Mouse (Mus musculus) embryonic facial prominence, embryonic 12.5 days (tissue): ENCODE results near the gene Farp2. TPM values are rescaled to one million over a fixed set of nuclear protein-coding genes. Genes with fewer than 3 reads are reported as not detected.

Source experiments
- ATAC-seq: fragments of 200-750 bp; cut with Nextera tagmentation; 2 replicates; pipeline ENCODE4 v1.8.0; 2017; ENCODE audit not compliant: insufficient number of reproducible peaks, insufficient read depth, low FRiP score, low TSS enrichment
- H3K27ac ChIP-seq: fragments of 300-500 bp; sonication (generic); 2 replicates; pipeline ENCODE4 v1.5.1; 2016; ENCODE audit warnings: mild to moderate bottlenecking
- H3K27me3 ChIP-seq: fragments of 300-500 bp; sonication (generic); 2 replicates; pipeline ENCODE4 v1.6.1; 2016; ENCODE audit warnings: mild to moderate bottlenecking, moderate library complexity
- H3K36me3 ChIP-seq: fragments of 300-500 bp; sonication (generic); 2 replicates; pipeline ENCODE4 v1.6.1; 2016; ENCODE audit warnings: mild to moderate bottlenecking
- H3K4me1 ChIP-seq: fragments of 300-500 bp; sonication (generic); 2 replicates; pipeline ENCODE4 v1.6.1; 2016
- H3K4me2 ChIP-seq: fragments of 300-500 bp; sonication (generic); replicated peaks from 2 replicates; pipeline ENCODE4 v1.6.1; 2016; ENCODE audit warnings: mild to moderate bottlenecking, moderate library complexity
- H3K4me3 ChIP-seq: fragments of 300-500 bp; sonication (generic); 2 replicates; pipeline ENCODE4 v1.5.1; 2016; ENCODE audit warnings: mild to moderate bottlenecking
- H3K9ac ChIP-seq: fragments of 300-500 bp; sonication (generic); 2 replicates; pipeline ENCODE4 v1.6.1; 2016; ENCODE audit warnings: mild to moderate bottlenecking, moderate library complexity
- H3K9me3 ChIP-seq: fragments of 300-500 bp; sonication (generic); 2 replicates; pipeline ENCODE4 v1.6.1; 2016; ENCODE audit warnings: mild to moderate bottlenecking, moderate library complexity
- polyA plus RNA-seq: library from polyadenylated mRNA; unstranded; fragments of >200 nt; fragmentation: Nextera tagmentation; extraction: Ambion mirVana; gene quantifications from 2 replicates; pipeline ENCODE4 v1.2.1, GENCODE M21; 2016

The Farp2 gene
- polyA plus RNA-seq, 1 experiment from 2014 or later: 7.2 TPM

DNA sequence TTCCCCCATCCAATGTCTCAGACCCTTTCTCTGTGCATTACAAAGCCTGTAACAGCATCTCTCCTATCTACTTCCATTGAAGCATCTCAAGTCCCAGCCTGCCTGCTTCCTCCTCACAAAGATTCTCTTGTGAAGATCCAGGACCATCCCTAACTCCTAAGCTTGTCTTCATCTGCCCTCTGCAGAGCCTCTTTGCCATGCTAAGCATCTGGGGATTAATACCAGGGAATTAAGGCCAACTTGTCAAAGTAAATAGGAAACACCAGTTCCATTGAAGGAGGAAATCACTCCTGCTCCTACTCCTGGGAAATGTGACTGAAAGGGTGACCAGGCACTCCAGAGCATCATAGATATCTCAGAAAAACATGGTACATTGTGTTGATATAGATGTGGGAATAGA is 158.1 kb downstream of the Farp2 start:
- no peaks in the 10 kb centered on the region for H3K9me3 ChIP-seq
- ATAC-seq: no peak
- peaks cover 12% of the 10 kb centered on the region; the same call in 1 of the 2 replicates for H3K4me1 ChIP-seq
- H3K36me3 ChIP-seq: no peaks in the 10 kb centered on the region
- H3K9ac ChIP-seq: no peak overlapping the region
- no peak overlapping the region for H3K4me2 ChIP-seq
- H3K27me3 ChIP-seq: no peaks in the 10 kb centered on the region
- no peak overlapping the region for H3K4me3 ChIP-seq
- H3K27ac ChIP-seq: no peak overlapping the region

Other genes starting within 250 kb of the Farp2 start
- gene Mterf4, start 206.2 kb upstream of the Farp2 start, polyA plus RNA-seq: 33.5 and 36.8 TPM in 2 replicates
- gene Ppp1r7, start 169.2 kb upstream of the Farp2 start, polyA plus RNA-seq: 70.6 and 71.1 TPM in 2 replicates
- 22.6 and 22.9 TPM in 2 replicates for gene Pask, start 168.6 kb upstream of the Farp2 start, polyA plus RNA-seq
- 0.22 and 0.29 TPM in 2 replicates for gene Ano7, start 138.1 kb upstream of the Farp2 start, polyA plus RNA-seq
- gene Hdlbp, start 33.3 kb upstream of the Farp2 start, polyA plus RNA-seq: 134 and 139 TPM in 2 replicates
- gene Stk25, start 146.6 kb downstream of the Farp2 start, polyA plus RNA-seq: 196 and 197 TPM in 2 replicates
- 34.2 and 38.8 TPM in 2 replicates for gene Bok, start 173.6 kb downstream of the Farp2 start, polyA plus RNA-seq
- 101 and 102 TPM in 2 replicates for gene Atg4b, start 239.4 kb downstream of the Farp2 start, polyA plus RNA-seq
- 53.2 and 57.4 TPM in 2 replicates for gene Thap4, start 242.8 kb downstream of the Farp2 start, polyA plus RNA-seq